Mouse (Mus musculus): ENCODE measurements around the gene Prdx6. TPM values are rescaled to one million over a fixed set of nuclear protein-coding genes. Genes with fewer than 3 reads are reported as not detected.

Gene Prdx6
- polyA plus RNA-seq (2015; fragmentation: Nextera tagmentation; extraction: Ambion mirVana): 529 TPM in 2 replicates

DNA sequence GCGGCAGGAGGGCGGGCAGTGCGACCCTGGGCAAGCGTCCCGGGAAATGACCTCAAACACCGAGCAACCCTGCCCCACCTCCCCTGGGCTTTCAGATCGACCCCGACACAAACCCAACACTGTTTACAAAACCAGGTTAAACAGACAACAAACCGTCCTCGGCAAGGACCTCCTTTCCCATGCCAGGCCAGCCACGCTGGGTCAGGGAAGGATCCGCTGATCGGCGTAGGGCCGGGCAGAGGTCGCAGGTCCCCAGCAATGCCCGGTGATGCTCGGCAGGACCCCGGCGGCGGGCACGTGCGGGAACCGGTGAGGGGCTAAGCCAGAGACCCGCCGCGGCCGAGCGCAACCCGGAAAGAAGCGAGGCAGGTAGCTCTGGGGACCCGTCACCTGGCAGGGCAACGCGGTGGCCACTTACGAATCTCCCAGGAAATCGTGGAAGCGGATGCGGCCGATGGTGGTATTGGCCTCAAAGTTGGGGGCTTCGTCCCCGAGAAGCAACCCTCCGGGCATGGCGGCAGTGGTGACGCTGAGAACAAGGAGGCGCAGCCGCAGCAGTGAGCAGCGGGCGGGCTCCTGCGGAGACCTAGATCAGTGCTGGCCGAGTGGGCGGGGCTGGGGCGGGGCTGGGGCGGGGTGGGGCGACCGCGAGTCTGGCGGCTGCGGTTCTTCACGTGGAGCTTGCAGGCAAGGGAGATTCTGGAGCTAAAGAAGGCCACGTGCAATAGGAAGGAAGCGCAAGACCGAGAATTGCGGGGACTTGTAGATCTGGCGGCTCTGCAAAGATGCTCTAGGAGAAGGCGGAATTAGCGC lies at the start of gene Prdx6:
Gene Prdx6 (minus strand): TSS at position 616 of the 813 bp plus-strand sequence.
- Histone ChIP-seq H3K4me2 (peak within 1 kb of the TSS; percentile 85), H3K4me1 (peaks cover 29% of the 10 kb centered on the region), H3K4me3 (peak within 1 kb of the TSS; percentile 74), H3K9ac (peak within 1 kb of the TSS; percentile 86), H3K9me3 (no peaks in the 10 kb centered on the region), H3K27me3 (no peaks in the 10 kb centered on the region), H3K36me3 (peaks cover 5% of the 10 kb centered on the region; the same call in 1 of the 2 replicates), H3K27ac (peak within 1 kb of the TSS; percentile 79)
- under 1% methylated on average over 66 of the region's 66 CpGs for WGBS
- ATAC-seq (ENCODE audit: borderline replicate concordance, extremely low read depth, low FRiP score, low TSS enrichment): peak; percentile 96

DNA sequence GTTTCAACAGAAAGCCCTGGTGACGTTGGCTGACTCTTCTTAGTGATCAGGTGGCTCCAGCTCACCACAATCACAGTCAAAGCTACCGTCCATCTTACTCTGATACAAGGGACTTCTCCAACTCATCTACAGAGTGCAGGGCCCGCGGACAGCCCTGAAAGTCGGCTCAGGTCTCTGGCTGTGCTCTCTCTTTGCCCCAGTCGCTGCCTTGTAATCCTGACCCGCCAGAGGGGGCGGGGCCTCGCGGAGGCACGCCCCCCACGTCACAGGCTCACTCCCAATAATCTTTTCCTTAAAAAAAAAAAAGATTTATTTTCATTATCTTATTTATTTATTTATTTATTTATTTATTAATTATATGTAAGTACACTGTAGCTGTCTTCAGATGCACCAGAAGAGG lies 37.2 kb upstream of the Prdx6 start:
- WGBS: 53% methylated on average over 12 of the region's 12 CpGs
- no peak overlapping the region for H3K9ac ChIP-seq
- no peak overlapping the region for H3K4me2 ChIP-seq

DNA sequence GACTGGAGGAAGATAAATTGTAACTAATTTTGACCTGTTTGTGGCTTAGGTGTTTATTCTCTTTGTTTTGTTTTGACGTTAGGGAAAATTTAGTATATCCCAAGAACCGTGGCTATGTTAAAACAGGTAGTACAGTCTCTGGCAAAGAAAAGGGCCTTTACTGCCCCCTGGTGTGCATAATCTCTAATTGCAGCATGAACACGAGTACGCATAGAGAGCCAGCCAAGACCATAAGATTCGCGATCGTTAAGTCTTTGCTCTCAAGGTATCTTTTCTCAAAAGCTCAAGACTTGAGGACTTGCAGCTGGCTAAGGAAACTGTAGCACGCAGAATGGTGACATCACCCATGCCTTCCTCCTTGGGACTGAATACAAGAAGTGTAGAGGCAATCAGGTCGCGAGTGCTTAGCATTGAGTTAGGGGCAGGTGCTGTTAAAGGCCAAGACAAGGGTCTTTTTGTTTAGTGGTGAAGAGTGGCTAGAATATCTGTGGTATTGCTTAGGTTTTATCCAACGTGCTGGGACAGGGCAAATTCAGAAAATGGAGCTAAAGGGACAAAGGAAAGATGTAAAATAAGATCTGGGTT lies 35.8 kb upstream of the Prdx6 start:
- no peaks in the 10 kb centered on the region for H3K9me3 ChIP-seq
- 28% methylated on average over 11 of the region's 11 CpGs for WGBS
- ATAC-seq (ENCODE audit: borderline replicate concordance, extremely low read depth, low FRiP score, low TSS enrichment): no peak

More for the DNA sequence above, 37.2 kb upstream of the Prdx6 start:
- Histone ChIP-seq H3K27me3 (no peaks in the 10 kb centered on the region), H3K36me3 (no peaks in the 10 kb centered on the region), H3K4me3 (no peak overlapping the region), H3K9me3 (no peaks in the 10 kb centered on the region), H3K27ac (no peak overlapping the region), H3K4me1 (no peaks in the 10 kb centered on the region)
- no peak for ATAC-seq (ENCODE audit: borderline replicate concordance, extremely low read depth, low FRiP score, low TSS enrichment)

DNA sequence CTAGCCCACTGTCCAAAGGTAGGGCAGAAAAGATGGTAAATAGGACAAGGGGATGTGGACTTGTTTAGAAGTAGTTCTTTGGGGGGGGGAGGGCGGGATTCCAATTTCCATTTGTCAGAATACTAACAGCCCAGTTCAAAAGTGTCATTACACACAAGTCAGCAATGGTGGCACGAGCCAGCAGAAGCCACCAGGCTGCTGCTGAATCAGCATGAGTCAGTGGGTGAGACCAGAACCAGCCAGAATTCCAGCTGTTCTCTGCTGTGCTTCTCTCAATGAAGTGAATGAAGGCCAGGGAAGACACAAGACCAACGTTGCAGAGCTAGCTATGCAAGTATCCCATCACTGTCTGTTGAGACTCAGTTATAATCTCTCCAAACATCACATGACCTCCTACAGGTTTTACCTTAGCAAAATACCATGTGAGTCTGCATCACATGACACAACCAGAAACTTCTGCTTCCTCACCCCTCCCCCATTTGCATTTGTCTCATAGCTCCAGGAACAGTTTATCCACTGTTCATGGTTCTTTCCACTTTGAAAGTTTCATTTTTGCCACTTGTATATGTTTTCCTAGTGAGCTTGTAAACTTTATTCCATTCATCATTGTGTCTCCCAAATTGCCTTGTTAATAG lies 30.2 kb upstream of the Prdx6 start:
- no peak overlapping the region for H3K27ac ChIP-seq
- H3K9me3 ChIP-seq: no peaks in the 10 kb centered on the region
- no peak overlapping the region for H3K4me3 ChIP-seq
- H3K36me3 ChIP-seq: no peaks in the 10 kb centered on the region
- no peaks in the 10 kb centered on the region for H3K27me3 ChIP-seq
- WGBS: 56% methylated on average over 3 of the region's 3 CpGs
- H3K4me2 ChIP-seq: no peak overlapping the region
- no peak overlapping the region for H3K9ac ChIP-seq
- peak; percentile 8; the same call in 1 of the 2 replicates for ATAC-seq (ENCODE audit: borderline replicate concordance, extremely low read depth, low FRiP score, low TSS enrichment)
- no peaks in the 10 kb centered on the region for H3K4me1 ChIP-seq

More for the DNA sequence above, 35.8 kb upstream of the Prdx6 start:
- Histone ChIP-seq H3K27me3 (no peaks in the 10 kb centered on the region), H3K4me1 (no peaks in the 10 kb centered on the region), H3K9ac (no peak overlapping the region), H3K27ac (no peak overlapping the region), H3K4me2 (no peak overlapping the region), H3K4me3 (no peak overlapping the region), H3K36me3 (no peaks in the 10 kb centered on the region)

- no peak for ATAC-seq (ENCODE audit: borderline replicate concordance, extremely low read depth, low FRiP score, low TSS enrichment)
- H3K4me1 ChIP-seq: no peaks in the 10 kb centered on the region
- no peak overlapping the region for H3K27ac ChIP-seq
- no peak overlapping the region for H3K4me2 ChIP-seq
- WGBS: 31% methylated on average over 6 of the region's 6 CpGs
- H3K4me3 ChIP-seq: no peak overlapping the region
- H3K9me3 ChIP-seq: no peaks in the 10 kb centered on the region
- H3K27me3 ChIP-seq: no peaks in the 10 kb centered on the region
- H3K9ac ChIP-seq: no peak overlapping the region
- no peaks in the 10 kb centered on the region for H3K36me3 ChIP-seq
These were observed 28.4 kb upstream of the Prdx6 start for GRCm38 (mm10) chr1:161279244-161279908.

DNA sequence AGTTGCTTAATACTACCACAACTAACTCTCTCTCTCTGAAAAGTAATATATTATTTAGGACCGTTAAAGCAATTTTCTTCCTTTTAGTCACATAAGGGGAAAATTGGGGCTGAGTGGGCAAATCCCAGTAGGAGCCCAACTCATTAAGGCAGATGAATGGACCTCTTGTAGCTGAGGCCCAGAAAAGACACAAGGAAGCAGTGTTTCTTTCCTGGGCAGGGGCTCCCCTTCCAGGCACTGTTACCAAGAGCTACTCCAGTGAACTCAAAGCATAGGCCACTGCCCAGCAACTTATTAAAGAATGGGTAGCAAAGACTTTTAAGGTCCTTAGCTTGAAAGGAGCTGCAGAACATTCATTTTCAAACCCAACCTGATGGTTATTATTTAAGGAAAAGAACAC lies 22.5 kb upstream of the Prdx6 start:
- Histone ChIP-seq H3K4me1 (peaks cover 6% of the 10 kb centered on the region; the same call in 1 of the 2 replicates), H3K27me3 (no peaks in the 10 kb centered on the region)
- WGBS: 87% methylated on average over 1 of the region's 1 CpGs

DNA sequence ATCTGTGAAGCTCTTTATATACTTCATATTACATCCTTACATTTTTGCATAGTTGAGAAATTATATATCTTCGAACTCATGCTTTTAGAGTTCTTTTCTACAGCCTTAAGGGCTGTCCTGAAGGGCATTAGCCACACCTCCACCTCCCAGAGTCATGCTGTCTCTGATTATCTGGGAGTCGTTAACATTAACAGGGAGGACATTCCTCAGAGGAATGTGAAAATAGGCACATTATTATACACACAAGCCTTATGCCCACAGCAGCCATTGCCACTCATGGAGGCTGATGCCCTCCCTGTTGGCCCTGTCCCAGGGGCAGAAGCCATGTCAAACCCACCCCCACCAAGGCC lies 20.4 kb upstream of the Prdx6 start:
- Histone ChIP-seq H3K4me3 (no peak overlapping the region), H3K36me3 (no peaks in the 10 kb centered on the region), H3K27me3 (no peaks in the 10 kb centered on the region), H3K4me2 (no peak overlapping the region), H3K9me3 (no peaks in the 10 kb centered on the region), H3K9ac (no peak overlapping the region), H3K27ac (no peak overlapping the region), H3K4me1 (peaks cover 6% of the 10 kb centered on the region; the same call in 1 of the 2 replicates)
- 53% methylated on average over 2 of the region's 2 CpGs for WGBS
- ATAC-seq (ENCODE audit: borderline replicate concordance, extremely low read depth, low FRiP score, low TSS enrichment): no peak; the same call in 1 of the 2 replicates

More for the DNA sequence above, 22.5 kb upstream of the Prdx6 start:
- Histone ChIP-seq H3K27ac (no peak overlapping the region), H3K4me3 (no peak overlapping the region), H3K36me3 (no peaks in the 10 kb centered on the region), H3K4me2 (no peak overlapping the region), H3K9ac (no peak overlapping the region), H3K9me3 (no peaks in the 10 kb centered on the region)
- ATAC-seq (ENCODE audit: borderline replicate concordance, extremely low read depth, low FRiP score, low TSS enrichment): no peak

- Histone ChIP-seq H3K4me3 (no peak overlapping the region), H3K36me3 (no peaks in the 10 kb centered on the region), H3K9me3 (no peaks in the 10 kb centered on the region), H3K27me3 (no peaks in the 10 kb centered on the region), H3K9ac (no peak overlapping the region), H3K4me1 (peaks cover 6% of the 10 kb centered on the region; the same call in 1 of the 2 replicates), H3K27ac (no peak overlapping the region), H3K4me2 (no peak overlapping the region)
- WGBS: 76% methylated on average over 4 of the region's 4 CpGs
- ATAC-seq (ENCODE audit: borderline replicate concordance, extremely low read depth, low FRiP score, low TSS enrichment): no peak
These were observed 19.9 kb upstream of the Prdx6 start for GRCm38 (mm10) chr1:161270776-161271460.

DNA sequence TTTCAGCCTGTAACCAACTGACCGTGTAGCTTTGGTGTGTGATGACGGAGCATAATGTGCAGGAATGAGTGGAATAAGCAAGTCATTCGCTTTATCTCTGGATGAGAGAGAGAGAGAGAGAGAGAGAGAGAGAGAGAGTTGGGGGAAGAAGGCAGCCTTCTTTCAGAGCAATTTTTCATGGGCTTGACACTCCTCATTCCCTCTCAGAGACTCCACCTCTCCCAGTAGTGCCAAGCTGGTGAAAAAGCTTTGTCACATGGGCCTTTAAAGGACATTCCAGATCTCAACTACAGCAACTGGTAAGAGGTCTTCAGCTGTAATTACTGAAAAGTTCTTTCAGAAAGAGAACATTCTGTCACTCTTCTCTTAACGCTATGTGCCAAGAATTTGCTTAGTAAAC lies 18.3 kb upstream of the Prdx6 start:
- ATAC-seq (ENCODE audit: borderline replicate concordance, extremely low read depth, low FRiP score, low TSS enrichment): peak; percentile 46; the same call in 1 of the 2 replicates
- Histone ChIP-seq H3K4me2 (no peak overlapping the region), H3K4me3 (no peak overlapping the region), H3K36me3 (no peaks in the 10 kb centered on the region), H3K9me3 (no peaks in the 10 kb centered on the region), H3K4me1 (peaks cover 6% of the 10 kb centered on the region; the same call in 1 of the 2 replicates), H3K9ac (no peak overlapping the region), H3K27ac (peak overlapping the region; percentile 52), H3K27me3 (no peaks in the 10 kb centered on the region)
- 45% methylated on average over 4 of the region's 4 CpGs for WGBS

GRCm38 (mm10) chr1:161268884-161269283 lies 17.9 kb upstream of the Prdx6 start:
- no peaks in the 10 kb centered on the region for H3K9me3 ChIP-seq
- no peak overlapping the region for H3K4me2 ChIP-seq
- peak overlapping the region; percentile 52 for H3K27ac ChIP-seq
- H3K4me3 ChIP-seq: no peak overlapping the region
- H3K9ac ChIP-seq: no peak overlapping the region
- H3K36me3 ChIP-seq: no peaks in the 10 kb centered on the region
- H3K27me3 ChIP-seq: no peaks in the 10 kb centered on the region
- WGBS: 44% methylated on average over 5 of the region's 5 CpGs
- H3K4me1 ChIP-seq: peaks cover 6% of the 10 kb centered on the region; the same call in 1 of the 2 replicates
- ATAC-seq (ENCODE audit: borderline replicate concordance, extremely low read depth, low FRiP score, low TSS enrichment): no peak; the same call in 1 of the 2 replicates

GRCm38 (mm10) chr1:161268116-161268515 lies 17.1 kb upstream of the Prdx6 start:
- 57% methylated on average over 7 of the region's 7 CpGs for WGBS
- Histone ChIP-seq H3K9ac (no peak overlapping the region), H3K9me3 (no peaks in the 10 kb centered on the region), H3K4me1 (peaks cover 6% of the 10 kb centered on the region; the same call in 1 of the 2 replicates), H3K4me3 (no peak overlapping the region), H3K27ac (no peak overlapping the region), H3K36me3 (no peaks in the 10 kb centered on the region), H3K27me3 (no peaks in the 10 kb centered on the region), H3K4me2 (no peak overlapping the region)
- ATAC-seq (ENCODE audit: borderline replicate concordance, extremely low read depth, low FRiP score, low TSS enrichment): no peak
